Mouse (Mus musculus) myocyte (in vitro differentiated cells): Measurements from ENCODE around the gene Mrpl3.

Source experiments
- CEBPB ChIP-seq: IDR thresholded peaks from 2 replicates; pipeline ENCODE4 v1.6.1; 2011; ENCODE audit warnings: mild to moderate bottlenecking, moderate library complexity; ENCODE audit not compliant: poor library complexity, insufficient read depth, severe bottlenecking
- E2F4 ChIP-seq: IDR thresholded peaks from one replicate; pipeline ENCODE4 v1.6.1; 2011; ENCODE audit warnings: mild to moderate bottlenecking, control low read depth, moderate library complexity; ENCODE audit not compliant: insufficient read depth
- MAX ChIP-seq: IDR thresholded peaks from one replicate; pipeline ENCODE4 v1.6.1; 2011; ENCODE audit warnings: low read depth, mild to moderate bottlenecking, control low read depth
- MYOD1 ChIP-seq, 3 experiments: IDR thresholded peaks; one replicate each; pipeline ENCODE4 v1.6.1; 2011; ENCODE audit warnings: control low read depth in 2 of 3, low read depth in 2 of 3, mild to moderate bottlenecking in 2 of 3, moderate library complexity in 1 of 3; ENCODE audit not compliant: insufficient read length in 2 of 3, control insufficient read depth in 1 of 3
- MYOG ChIP-seq, 3 experiments: IDR thresholded peaks; one replicate each; pipeline ENCODE4 v1.6.1; 2011; ENCODE audit warnings: control low read depth in 2 of 3, low read depth in 2 of 3, mild to moderate bottlenecking in 2 of 3; ENCODE audit not compliant: insufficient read length in 2 of 3, control insufficient read depth in 1 of 3, insufficient read depth in 1 of 3
- POLR2A ChIP-seq: IDR thresholded peaks from one replicate; pipeline ENCODE4 v1.6.1; 2011; ENCODE audit warnings: low read depth, mild to moderate bottlenecking, control low read depth, moderate library complexity; ENCODE audit not compliant: insufficient read length
- POLR2AphosphoS2 ChIP-seq: IDR thresholded peaks from one replicate; pipeline ENCODE4 v1.6.1; 2011; ENCODE audit warnings: low read depth, control low read depth; ENCODE audit not compliant: insufficient read length
- REST ChIP-seq: IDR thresholded peaks from one replicate; pipeline ENCODE4 v1.6.1; 2011; ENCODE audit warnings: mild to moderate bottlenecking, control low read depth, moderate library complexity; ENCODE audit not compliant: insufficient read depth, insufficient read length
- SRF ChIP-seq: IDR thresholded peaks from one replicate; pipeline ENCODE4 v1.6.1; 2011; ENCODE audit warnings: low read depth; ENCODE audit not compliant: control insufficient read depth, insufficient read length
- TCF12 ChIP-seq: IDR thresholded peaks from one replicate; pipeline ENCODE4 v1.6.1; 2011; ENCODE audit warnings: mild to moderate bottlenecking, control low read depth; ENCODE audit not compliant: poor library complexity, insufficient read depth, severe bottlenecking
- TCF3 ChIP-seq: IDR thresholded peaks from one replicate; pipeline ENCODE4 v1.6.1; 2011; ENCODE audit warnings: low read depth, control low read depth; ENCODE audit not compliant: insufficient read length
- USF1 ChIP-seq: IDR thresholded peaks from one replicate; pipeline ENCODE4 v1.6.1; 2011; ENCODE audit warnings: low read depth, mild to moderate bottlenecking, control low read depth, moderate library complexity

GRCm38 (mm10) chr9:105069106-105069505, 16.1 kb downstream of the Mrpl3 start:
- no peak for TF ChIP-seq POLR2AphosphoS2
- TF ChIP-seq POLR2A: no peak
- TF ChIP-seq E2F4: no peak
- TF ChIP-seq MYOG (IDR thresholded peaks at IDR 0.05; ENCODE audit: control insufficient read depth in 1 of 3, insufficient read depth in 1 of 3, insufficient read length in 2 of 3, low read depth in 2 of 3): no peak
- no peak for TF ChIP-seq MYOD1 (IDR thresholded peaks at IDR 0.05; ENCODE audit: control insufficient read depth in 1 of 3, insufficient read length in 2 of 3, low read depth in 2 of 3)
- no peak for TF ChIP-seq MAX
- no peak for TF ChIP-seq USF1
- TF ChIP-seq TCF12: no peak
- TF ChIP-seq SRF: no peak
- no peak for TF ChIP-seq CEBPB
- TF ChIP-seq REST: no peak
- no peak for TF ChIP-seq TCF3
